Mouse (Mus musculus): ENCODE results near the gene Ascc2.
"Not testable (repeated sequence)": the region's sequence is repeated elsewhere in the genome, so short reads cannot be mapped to it uniquely, and the experiment has no call there.

Gene Ascc2

GRCm38 (mm10) chr11:4622997-4623396, 14.6 kb upstream of the Ascc2 start:
- in situ Hi-C loops (cut with MboI; ENCODE audit: low pct_unique_long_range_greater_than_20kb in 1 of 2, low sequenced_read_pairs in 2 of 2, unreplicated experiment in 1 of 2), result no loop called here

DNA sequence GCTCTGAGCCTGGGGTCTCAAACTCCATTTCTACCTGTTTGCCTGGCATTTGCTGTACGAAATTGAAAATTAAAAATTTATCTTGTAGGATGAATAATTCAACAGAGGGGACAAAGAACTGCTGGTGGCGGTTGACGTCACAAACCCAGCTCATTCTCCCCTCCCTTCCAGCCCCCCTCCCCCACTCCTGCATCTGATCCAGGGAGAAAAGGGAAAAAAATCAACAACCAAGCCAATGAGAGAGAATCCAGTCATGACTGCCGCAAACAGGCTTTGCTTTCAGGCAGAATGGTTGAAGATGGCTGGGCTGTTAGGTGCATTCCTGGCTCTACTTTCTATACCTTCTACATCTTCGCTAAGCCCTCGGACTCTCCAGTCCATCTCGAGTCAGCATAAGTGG, 11.6 kb upstream of the Ascc2 start:
- in situ Hi-C loops (cut with MboI; ENCODE audit: low pct_unique_long_range_greater_than_20kb in 1 of 2, low sequenced_read_pairs in 2 of 2, unreplicated experiment in 1 of 2), result no loop called here

DNA sequence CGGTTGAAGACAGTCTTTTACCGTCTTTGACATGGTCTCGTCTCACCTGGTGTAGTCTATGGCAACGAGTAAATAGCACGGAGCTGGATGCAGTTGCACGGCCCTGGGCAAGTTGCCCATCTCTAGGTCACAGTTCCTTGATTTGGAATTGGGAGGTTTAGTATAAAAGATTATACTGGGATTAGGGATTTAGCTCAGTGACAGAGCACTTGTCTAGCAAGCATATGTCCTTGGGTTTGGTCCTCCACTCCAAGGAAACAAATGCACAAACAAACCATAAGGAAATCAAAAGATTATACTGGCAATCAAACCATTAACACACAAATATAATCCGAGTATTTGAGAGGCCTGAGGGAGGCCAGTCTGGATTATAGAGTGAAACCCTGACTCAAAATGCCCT, 9.9 kb upstream of the Ascc2 start:
- in situ Hi-C loops (cut with MboI; ENCODE audit: low pct_unique_long_range_greater_than_20kb in 1 of 2, low sequenced_read_pairs in 2 of 2, unreplicated experiment in 1 of 2), result no loop called here

GRCm38 (mm10) chr11:4629861-4630280, 7.7 kb upstream of the Ascc2 start:
- in situ Hi-C loops (cut with MboI; ENCODE audit: low pct_unique_long_range_greater_than_20kb in 1 of 2, low sequenced_read_pairs in 2 of 2, unreplicated experiment in 1 of 2), result no loop called here

GRCm38 (mm10) chr11:4633420-4633819, 4.1 kb upstream of the Ascc2 start:
- in situ Hi-C loops (cut with MboI; ENCODE audit: low pct_unique_long_range_greater_than_20kb in 1 of 2, low sequenced_read_pairs in 2 of 2, unreplicated experiment in 1 of 2), result no loop called here

GRCm38 (mm10) chr11:4634395-4634794, 3.2 kb upstream of the Ascc2 start:
- in situ Hi-C loops (cut with MboI; ENCODE audit: low pct_unique_long_range_greater_than_20kb in 1 of 2, low sequenced_read_pairs in 2 of 2, unreplicated experiment in 1 of 2), result no loop called here

GRCm38 (mm10) chr11:4636782-4637342, 685 bp upstream of the Ascc2 start:
- in situ Hi-C loops (cut with MboI; ENCODE audit: low pct_unique_long_range_greater_than_20kb in 1 of 2, low sequenced_read_pairs in 2 of 2, unreplicated experiment in 1 of 2), result loop anchor here in 1 of 2 experiments (5.0 kb wide), 1 partner anchor 40 kb away; no protein-coding TSS in a partner anchor

DNA sequence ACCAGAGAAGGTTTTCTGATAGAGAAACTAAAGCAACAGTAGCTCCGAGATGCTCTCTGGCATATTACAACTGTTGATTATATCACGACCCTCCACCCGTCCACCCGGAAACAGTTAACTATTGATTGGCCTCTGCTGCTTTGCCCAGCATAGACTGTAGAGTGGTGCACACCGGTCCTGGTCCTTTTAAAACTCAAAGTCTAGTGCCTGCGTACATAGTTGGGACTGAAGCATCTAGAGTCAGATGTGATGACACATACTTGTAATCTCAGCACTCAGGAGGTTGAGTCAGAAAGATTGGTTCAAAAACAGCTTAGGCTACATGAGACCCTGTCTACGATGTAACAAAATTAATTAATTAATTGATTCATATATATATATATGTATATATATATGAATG, 714 bp downstream of the Ascc2 start:
- in situ Hi-C loops (cut with MboI; ENCODE audit: low pct_unique_long_range_greater_than_20kb in 1 of 2, low sequenced_read_pairs in 2 of 2, unreplicated experiment in 1 of 2), result loop anchor here in 1 of 2 experiments (5.0 kb wide), 1 partner anchor 39 kb away; no protein-coding TSS in a partner anchor

DNA sequence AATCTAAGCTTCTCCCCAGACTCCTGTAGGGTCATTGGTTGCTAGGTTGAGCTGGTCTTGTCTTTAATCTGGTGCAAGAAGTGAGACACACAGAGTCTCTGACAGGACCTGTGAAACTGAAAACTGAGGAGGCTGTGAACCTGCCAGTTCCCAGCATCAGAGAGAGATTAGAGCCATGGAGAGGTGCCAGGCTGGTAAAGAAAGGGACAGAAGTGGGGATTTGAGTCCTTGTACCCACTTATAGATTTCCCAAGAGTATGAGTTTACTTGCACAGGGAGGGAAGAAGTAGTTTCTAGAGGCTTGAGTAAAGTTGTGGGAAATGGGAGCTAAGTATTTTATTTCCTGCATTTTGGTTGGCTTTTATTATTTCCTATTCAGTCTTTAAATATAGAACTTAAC, 3.6 kb downstream of the Ascc2 start:
- in situ Hi-C loops (cut with MboI; ENCODE audit: low pct_unique_long_range_greater_than_20kb in 1 of 2, low sequenced_read_pairs in 2 of 2, unreplicated experiment in 1 of 2), result no loop called here

GRCm38 (mm10) chr11:4643722-4644121, 6.2 kb downstream of the Ascc2 start:
- in situ Hi-C loops (cut with MboI; ENCODE audit: low pct_unique_long_range_greater_than_20kb in 1 of 2, low sequenced_read_pairs in 2 of 2, unreplicated experiment in 1 of 2), result no loop called here

DNA sequence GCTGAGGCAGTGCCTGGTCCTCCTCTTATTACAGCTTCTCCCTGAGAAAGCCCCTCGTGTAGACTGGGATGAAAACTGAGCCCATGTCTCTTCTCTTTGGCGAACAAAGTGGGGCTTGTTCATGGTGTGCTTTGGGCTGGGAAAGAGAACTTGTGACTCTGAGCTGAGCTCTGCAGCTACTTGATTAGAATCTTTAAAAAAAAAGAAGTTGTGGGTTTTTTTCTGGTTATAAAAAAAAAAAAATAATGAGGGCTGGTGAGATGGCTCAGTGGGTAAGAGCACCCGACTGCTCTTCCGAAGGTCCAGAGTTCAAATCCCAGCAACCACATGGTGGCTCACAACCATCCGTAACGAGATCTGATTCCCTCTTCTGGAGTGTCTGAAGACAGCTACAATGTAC, 7.6 kb downstream of the Ascc2 start:
- in situ Hi-C loops (cut with MboI; ENCODE audit: low pct_unique_long_range_greater_than_20kb in 1 of 2, low sequenced_read_pairs in 2 of 2, unreplicated experiment in 1 of 2), result not testable (repeated sequence)

DNA sequence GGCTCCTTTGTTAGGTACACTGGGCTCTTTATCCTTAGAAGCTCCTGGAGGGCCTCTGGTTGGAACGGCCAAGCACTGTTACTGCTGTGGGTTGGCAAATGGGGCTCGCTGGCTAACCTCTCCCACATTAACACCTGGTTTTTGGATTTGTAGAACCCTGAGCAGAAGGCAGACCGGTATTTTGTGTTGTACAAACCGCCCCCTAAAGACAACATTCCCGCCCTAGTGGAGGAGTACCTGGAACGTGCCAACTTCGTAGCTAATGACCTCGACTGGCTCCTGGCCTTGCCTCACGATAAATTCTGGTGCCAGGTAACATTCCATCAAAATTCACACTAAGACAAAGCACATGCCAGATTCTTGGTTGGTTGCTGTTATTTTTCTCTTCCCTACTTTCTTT, 8.9 kb downstream of the Ascc2 start:
- in situ Hi-C loops (cut with MboI; ENCODE audit: low pct_unique_long_range_greater_than_20kb in 1 of 2, low sequenced_read_pairs in 2 of 2, unreplicated experiment in 1 of 2), result no loop called here

DNA sequence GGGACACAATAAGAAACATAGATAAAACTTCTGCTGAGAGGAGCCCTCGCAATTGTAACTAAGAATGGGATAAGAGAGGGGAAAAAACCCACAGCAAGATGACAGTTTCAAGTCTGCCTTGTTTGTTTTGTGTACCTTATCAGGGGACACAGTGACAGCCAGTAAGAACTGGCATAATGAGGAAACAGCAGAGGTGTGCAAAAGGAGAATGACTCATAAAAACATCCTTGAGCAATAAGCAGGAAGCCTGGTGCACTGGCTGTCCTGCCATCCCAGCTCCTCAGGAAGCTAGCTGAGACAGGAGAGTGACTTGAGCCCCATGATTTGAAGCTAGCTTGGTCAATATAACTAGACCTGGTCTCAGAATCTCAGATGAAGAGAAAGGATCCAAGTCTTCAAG, 22.3 kb downstream of the Ascc2 start:
- in situ Hi-C loops (cut with MboI; ENCODE audit: low pct_unique_long_range_greater_than_20kb in 1 of 2, low sequenced_read_pairs in 2 of 2, unreplicated experiment in 1 of 2), result no loop called here

DNA sequence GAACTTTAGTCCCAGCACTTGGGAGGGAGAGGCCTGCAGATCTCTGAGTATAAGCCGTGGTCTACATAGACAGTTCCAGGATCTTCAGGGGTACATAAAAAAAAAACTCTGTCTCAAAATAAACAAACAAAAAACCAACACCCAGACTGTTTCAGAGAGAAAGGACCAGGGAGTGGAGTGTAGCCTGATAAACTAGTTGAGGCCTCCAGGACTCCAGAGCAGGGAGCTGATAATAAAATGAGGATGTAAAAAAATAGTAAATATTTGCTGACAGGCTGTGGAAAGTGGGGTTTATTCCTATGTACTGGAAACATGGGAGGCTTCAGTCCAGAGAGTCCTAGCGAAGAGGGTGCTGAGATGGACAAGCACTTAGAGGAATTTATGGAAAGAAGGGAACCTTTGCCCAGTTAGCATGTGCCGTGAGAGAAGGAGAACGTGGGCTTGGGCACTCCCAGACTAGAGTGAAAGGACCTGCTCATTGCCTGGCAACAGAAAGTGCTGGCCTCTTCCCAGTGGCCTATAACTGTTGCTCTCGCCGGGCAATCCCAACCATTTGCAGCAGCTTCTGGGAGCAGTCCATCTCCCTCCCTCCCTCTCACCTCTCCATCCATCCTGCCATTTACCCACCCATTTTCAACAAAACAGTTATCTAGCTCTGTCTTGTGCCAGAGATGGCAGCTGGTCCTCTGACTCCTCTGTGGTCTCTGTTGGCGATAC, 22.9 kb downstream of the Ascc2 start:
- in situ Hi-C loops (cut with MboI; ENCODE audit: low pct_unique_long_range_greater_than_20kb in 1 of 2, low sequenced_read_pairs in 2 of 2, unreplicated experiment in 1 of 2), result no loop called here

- in situ Hi-C loops (cut with MboI; ENCODE audit: low pct_unique_long_range_greater_than_20kb in 1 of 2, low sequenced_read_pairs in 2 of 2, unreplicated experiment in 1 of 2), result no loop called here
Measured at GRCm38 (mm10) chr11:4661324-4661723, 23.8 kb downstream of the Ascc2 start.

GRCm38 (mm10) chr11:4661871-4662495, 24.4 kb downstream of the Ascc2 start:
- in situ Hi-C loops (cut with MboI; ENCODE audit: low pct_unique_long_range_greater_than_20kb in 1 of 2, low sequenced_read_pairs in 2 of 2, unreplicated experiment in 1 of 2), result no loop called here

GRCm38 (mm10) chr11:4662496-4662878, 24.9 kb downstream of the Ascc2 start:
- in situ Hi-C loops (cut with MboI; ENCODE audit: low pct_unique_long_range_greater_than_20kb in 1 of 2, low sequenced_read_pairs in 2 of 2, unreplicated experiment in 1 of 2), result no loop called here

DNA sequence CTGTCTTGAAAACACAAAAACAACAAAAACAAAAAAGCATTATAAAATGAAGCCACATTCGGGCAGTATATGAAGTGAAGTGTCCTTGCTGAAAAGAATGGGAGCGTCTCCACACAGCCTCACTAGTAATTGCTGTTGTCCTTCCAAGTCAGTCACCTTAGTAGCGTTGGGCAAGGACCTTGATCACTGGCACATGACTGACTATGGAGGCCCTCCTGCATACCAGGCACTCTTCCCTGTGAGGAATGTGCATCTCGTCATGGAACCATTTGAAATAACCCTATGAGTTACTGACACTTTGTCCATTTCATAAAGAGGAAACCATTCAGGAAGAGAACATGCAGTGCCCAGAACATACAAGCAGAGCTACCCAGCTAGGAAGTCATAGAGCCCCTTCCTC, 34.2 kb downstream of the Ascc2 start:
- in situ Hi-C loops (cut with MboI; ENCODE audit: low pct_unique_long_range_greater_than_20kb in 1 of 2, low sequenced_read_pairs in 2 of 2, unreplicated experiment in 1 of 2), result no loop called here

- in situ Hi-C loops (cut with MboI; ENCODE audit: low pct_unique_long_range_greater_than_20kb in 1 of 2, low sequenced_read_pairs in 2 of 2, unreplicated experiment in 1 of 2), result no loop called here
Measured at GRCm38 (mm10) chr11:4674593-4674992, 37.0 kb downstream of the Ascc2 start.

DNA sequence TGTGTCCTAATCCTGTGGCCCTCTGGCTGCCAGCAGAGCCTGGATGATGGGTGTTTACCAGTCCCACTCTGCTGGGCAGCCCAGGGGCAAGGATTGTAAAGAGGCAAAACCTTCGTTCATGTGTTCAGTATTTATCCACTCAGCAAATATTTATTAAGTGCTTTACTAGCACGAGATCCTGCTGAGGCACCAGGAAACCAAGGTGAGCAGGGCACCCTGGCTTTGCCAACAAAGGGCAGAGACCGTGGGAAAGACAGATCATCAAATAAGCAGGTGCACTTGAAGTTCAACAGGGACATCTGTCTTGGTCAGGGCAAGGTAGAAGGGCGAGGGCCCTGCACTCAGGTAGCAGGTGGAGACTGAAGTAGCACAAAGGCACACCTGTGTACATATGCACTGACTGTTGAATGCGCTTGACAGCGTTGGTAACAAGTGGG, 37.6 kb downstream of the Ascc2 start:
- in situ Hi-C loops (cut with MboI; ENCODE audit: low pct_unique_long_range_greater_than_20kb in 1 of 2, low sequenced_read_pairs in 2 of 2, unreplicated experiment in 1 of 2), result loop anchor here in 1 of 2 experiments (5.0 kb wide), 1 partner anchor 38 kb away; the partner anchor contains the start of gene Ascc2
